Mouse (Mus musculus) midbrain, embryonic 10.5 days (tissue): ENCODE measurements around the gene Serping1. TPM values are rescaled to one million over a fixed set of nuclear protein-coding genes. Genes with fewer than 3 reads are reported as not detected.

Experiments used
- DNase-seq: peaks from one replicate; pipeline ENCODE4 v3.0.0-alpha.2; 2017; ENCODE audit warnings: low spot score
- H3K27ac ChIP-seq: fragments of 300-500 bp; sonication (generic); replicated peaks from 2 replicates; pipeline ENCODE4 v1.5.1; 2016; ENCODE audit warnings: mild to moderate bottlenecking
- H3K27me3 ChIP-seq: fragments of 300-500 bp; sonication (generic); 2 replicates; pipeline ENCODE4 v1.6.1; 2016; ENCODE audit warnings: low read depth, mild to moderate bottlenecking; ENCODE audit not compliant: poor library complexity, severe bottlenecking
- H3K36me3 ChIP-seq: fragments of 300-500 bp; sonication (generic); 2 replicates; pipeline ENCODE4 v1.6.1; 2016; ENCODE audit warnings: mild to moderate bottlenecking, moderate library complexity
- H3K4me1 ChIP-seq: fragments of 300-500 bp; sonication (generic); 2 replicates; pipeline ENCODE4 v1.6.1; 2016
- H3K4me3 ChIP-seq: fragments of 300-500 bp; sonication (generic); 2 replicates; pipeline ENCODE4 v1.5.1; 2016; ENCODE audit warnings: mild to moderate bottlenecking, moderate library complexity
- H3K9me3 ChIP-seq: fragments of 300-500 bp; sonication (generic); replicated peaks from 2 replicates; pipeline ENCODE4 v1.6.1; 2016; ENCODE audit warnings: mild to moderate bottlenecking
- WGBS: fragments of 180-500 bp; shearing (Covaris S2); methylation state at CpG from one replicate; pipeline ENCODE4 v1.1.7; 2016; 5-methylcytosine and 5-hydroxymethylcytosine counted together
- microRNA counts: library from miRNA; unstranded; fragments of <30 nt; microRNA quantifications from one replicate; lab custom pipeline; 2017
- microRNA-seq: library from miRNA; unstranded; fragments of <30 nt; microRNA quantifications from one replicate; pipeline ENCODE4, GENCODE M21; 2017
- polyA plus RNA-seq: library from polyadenylated mRNA; unstranded; fragments of >200 nt; fragmentation: Nextera tagmentation; extraction: Ambion mirVana; gene quantifications from 2 replicates; pipeline ENCODE4 v1.2.1, GENCODE M21; 2016

Gene Serping1
- polyA plus RNA-seq, 1 experiment from 2014 or later: 27.6 TPM

DNA sequence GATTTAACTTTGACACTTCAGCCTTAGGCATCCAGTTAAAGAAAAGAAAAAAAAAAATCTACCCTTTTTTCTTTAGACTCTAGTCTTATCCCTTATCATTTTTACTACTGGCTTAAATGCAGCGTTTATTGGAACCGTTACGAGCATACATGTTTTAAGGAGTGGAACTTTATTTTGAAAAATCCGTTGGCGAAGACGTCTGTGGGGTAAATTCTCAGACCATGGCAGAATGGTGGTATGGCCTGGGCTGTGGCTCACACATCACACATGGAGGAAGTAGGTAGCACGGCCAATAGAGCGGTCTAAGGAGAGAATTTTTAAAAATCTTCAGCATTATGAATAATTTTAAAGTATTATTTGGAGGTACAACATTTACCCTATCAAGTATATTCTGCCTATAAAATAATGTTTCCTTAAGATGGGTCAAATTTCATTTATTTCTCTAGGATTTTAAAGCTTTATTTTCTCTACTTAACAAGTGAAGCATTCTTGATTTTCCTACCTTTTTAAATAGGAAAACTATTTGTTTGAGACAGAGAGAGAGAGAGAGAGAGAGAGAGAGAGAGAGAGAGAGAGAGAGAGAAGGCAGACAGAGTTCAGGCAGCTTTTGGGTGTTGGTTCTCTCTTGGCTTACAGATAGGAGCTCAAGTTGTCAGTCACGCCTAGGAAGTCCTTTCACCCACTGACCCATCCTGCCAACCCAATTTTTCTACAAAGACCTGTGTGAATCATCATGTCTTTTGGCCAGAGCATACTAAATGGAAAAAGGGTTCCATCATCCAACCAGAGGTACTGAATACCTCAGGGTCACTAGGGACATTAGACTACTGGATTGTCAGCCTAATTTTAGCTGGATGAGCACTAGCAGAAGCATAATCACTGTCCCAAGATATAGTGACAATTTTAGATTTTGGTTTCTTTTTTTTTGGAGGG is 58.6 kb downstream of the Serping1 start:
- peaks cover 29% of the 10 kb centered on the region for H3K4me1 ChIP-seq
- peaks cover 11% of the 10 kb centered on the region for H3K36me3 ChIP-seq
- peak overlapping the region; percentile 96 for H3K27ac ChIP-seq
- 40% methylated on average over 9 of the region's 9 CpGs for WGBS
- H3K27me3 ChIP-seq: no peaks in the 10 kb centered on the region
- no peaks in the 10 kb centered on the region for H3K9me3 ChIP-seq
- no peak for DNase-seq
- H3K4me3 ChIP-seq: peak overlapping the region; percentile 96

DNA sequence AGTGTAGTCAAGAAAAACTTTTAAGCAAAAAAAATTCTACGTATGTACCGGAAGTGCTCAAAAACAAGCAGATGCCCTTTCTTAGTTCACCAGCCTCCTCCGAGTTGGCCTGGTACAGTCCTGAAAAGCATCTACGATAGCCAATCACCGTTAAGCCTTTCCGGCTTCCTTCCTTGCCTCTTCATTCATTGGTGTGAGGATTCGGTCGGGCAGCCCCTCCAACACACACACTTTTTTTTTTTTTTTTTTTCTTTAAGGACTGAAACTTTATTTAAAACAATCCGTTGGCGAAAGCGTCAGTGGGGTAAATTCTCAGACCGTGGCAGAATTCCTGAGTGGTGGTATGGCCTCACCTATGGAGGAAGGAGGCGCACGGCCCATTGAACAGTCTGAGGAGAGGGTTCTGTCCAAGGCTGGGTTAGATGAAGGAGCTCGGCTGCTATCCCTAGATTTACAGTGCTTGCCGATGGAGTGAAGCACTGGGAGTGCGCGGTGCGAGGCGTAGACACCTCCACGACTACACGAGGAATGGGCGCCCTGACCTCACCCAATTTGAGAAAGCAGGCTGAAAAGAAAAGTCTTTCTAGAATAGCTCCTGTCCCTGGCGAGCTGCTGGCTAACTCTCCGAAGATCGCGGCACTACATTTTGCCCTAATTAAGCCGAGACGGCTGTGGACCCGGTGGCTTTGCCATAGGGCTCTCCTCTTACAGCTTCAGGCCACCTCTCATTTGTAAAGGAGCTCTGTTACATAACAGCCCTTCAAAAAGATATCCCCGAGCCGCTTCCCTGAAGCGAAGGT is 59.5 kb downstream of the Serping1 start:
- Histone ChIP-seq H3K27ac (peak overlapping the region; percentile 96), H3K4me1 (peaks cover 29% of the 10 kb centered on the region), H3K36me3 (peaks cover 12% of the 10 kb centered on the region), H3K9me3 (no peaks in the 10 kb centered on the region), H3K4me3 (peak overlapping the region; percentile 96), H3K27me3 (no peaks in the 10 kb centered on the region)
- WGBS: under 1% methylated on average over 33 of the region's 33 CpGs
- DNase-seq: peak; percentile 63

MicroRNAs encoded within 50 kb of the gene (microRNA counts, 519-probe panel; counts per million panel counts)
- microRNA mmu-miR-130a (lab: Ali Mortazavi, UCI): 9,774 counts per million, percentile 93 among the panel's probes with 10 or more counts

Small RNA genes within 50 kb of the gene (microRNA-seq; reads per million reads assigned to microRNA genes)
- gene Mir130a: 37,890 reads per million, percentile 99 among the genes with 10 or more reads in this experiment

Other genes with a start within 250 kb of the Serping1 start
- 37.5 and 40.9 TPM in 2 replicates for gene Ctnnd1, start 124.7 kb downstream of the Serping1 start, polyA plus RNA-seq
- gene Btbd18, start 116.4 kb downstream of the Serping1 start, polyA plus RNA-seq: 0.22 and 0.47 TPM in 2 replicates
- gene Selenoh, start 104.7 kb downstream of the Serping1 start, polyA plus RNA-seq: 505 and 545 TPM in 2 replicates
- not detected in 2 replicates for gene Gm28635, start 97.4 kb downstream of the Serping1 start, polyA plus RNA-seq
- 46.8 and 48.4 TPM in 2 replicates for gene Med19, start 97.0 kb downstream of the Serping1 start, polyA plus RNA-seq
- gene Tmx2, start 96.3 kb downstream of the Serping1 start, polyA plus RNA-seq: 186 and 196 TPM in 2 replicates
- 22.8 and 26.0 TPM in 2 replicates for gene Zdhhc5, start 60.3 kb downstream of the Serping1 start, polyA plus RNA-seq
- gene Clp1, start 48.1 kb downstream of the Serping1 start, polyA plus RNA-seq: 51.6 and 52.6 TPM in 2 replicates
- gene Ypel4, start 41.4 kb downstream of the Serping1 start, polyA plus RNA-seq: 8.2 and 14.7 TPM in 2 replicates
- gene Gm19426, start 31.8 kb downstream of the Serping1 start, polyA plus RNA-seq: 9.0 and 10.8 TPM in 2 replicates
- 33.0 and 34.5 TPM in 2 replicates for gene Ube2l6, start 23.4 kb upstream of the Serping1 start, polyA plus RNA-seq
- 0.20 TPM in 1 of 2 replicates, not detected in the other for gene Smtnl1, start 47.2 kb upstream of the Serping1 start, polyA plus RNA-seq
- 56.4 and 64.0 TPM in 2 replicates for gene Timm10, start 51.6 kb upstream of the Serping1 start, polyA plus RNA-seq
- gene Slc43a1, start 63.4 kb upstream of the Serping1 start, polyA plus RNA-seq: 22.4 and 26.1 TPM in 2 replicates
- 1.4 and 1.8 TPM in 2 replicates for gene Rtn4rl2, start 111.3 kb upstream of the Serping1 start, polyA plus RNA-seq
- gene Slc43a3, start 161.1 kb upstream of the Serping1 start, polyA plus RNA-seq: 22.1 and 24.7 TPM in 2 replicates
- gene Prg2, start 205.0 kb upstream of the Serping1 start, polyA plus RNA-seq: 0.32 TPM in 1 of 2 replicates, not detected in the other
- gene Prg3, start 212.8 kb upstream of the Serping1 start, polyA plus RNA-seq: not detected in 2 replicates